Mouse (Mus musculus): ENCODE data around the gene Gm11037.

Gm11037 gene

DNA sequence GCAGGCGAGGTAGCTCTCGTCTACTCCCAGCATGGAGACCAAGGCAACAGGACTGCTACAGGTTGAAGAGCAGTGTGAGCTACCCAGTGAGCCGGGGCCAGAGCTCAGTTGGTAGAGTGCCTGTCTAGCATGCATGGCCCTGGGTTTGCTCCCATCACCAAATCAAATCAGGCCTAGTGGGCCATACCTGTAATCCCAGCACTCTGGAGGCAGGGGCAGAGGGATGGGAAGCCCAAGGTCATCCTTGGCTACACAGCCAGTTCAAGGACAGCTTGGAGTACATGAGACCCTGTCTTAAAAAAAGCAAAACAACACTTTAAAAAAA lies 15.9 kb downstream of the Gm11037 start:
- DNase-seq (ENCODE audit: low spot score in 2 of 2) = no peak

DNA sequence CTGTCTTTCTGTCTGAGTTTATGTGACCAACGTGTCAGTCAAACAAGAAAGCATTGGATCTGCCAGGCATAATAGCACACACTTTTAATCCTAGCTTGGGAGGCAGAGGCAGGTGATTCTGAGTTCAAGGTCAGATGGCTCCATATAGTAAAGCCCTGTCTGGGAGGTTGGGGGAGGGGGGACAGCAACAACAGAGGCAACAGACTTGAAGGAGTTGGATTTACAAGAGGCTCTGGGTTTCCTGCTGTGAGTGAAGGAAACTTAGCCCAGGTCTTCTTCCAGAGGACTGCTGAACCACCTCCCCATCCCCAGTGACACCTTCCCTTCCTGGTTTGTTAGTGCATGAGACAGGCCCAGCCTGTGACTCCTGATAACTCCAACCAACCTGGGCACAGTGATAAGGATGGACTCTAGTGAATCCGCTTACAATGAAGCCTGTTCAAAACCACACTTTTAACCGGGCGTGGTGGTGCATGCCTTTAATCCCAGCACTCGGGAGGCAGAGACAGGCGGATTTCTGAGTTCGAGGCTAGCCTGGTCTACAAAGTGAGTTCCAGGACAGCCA lies 19.0 kb downstream of the Gm11037 start:
- DNase-seq (ENCODE audit: low spot score in 2 of 2) = no peak

DNA sequence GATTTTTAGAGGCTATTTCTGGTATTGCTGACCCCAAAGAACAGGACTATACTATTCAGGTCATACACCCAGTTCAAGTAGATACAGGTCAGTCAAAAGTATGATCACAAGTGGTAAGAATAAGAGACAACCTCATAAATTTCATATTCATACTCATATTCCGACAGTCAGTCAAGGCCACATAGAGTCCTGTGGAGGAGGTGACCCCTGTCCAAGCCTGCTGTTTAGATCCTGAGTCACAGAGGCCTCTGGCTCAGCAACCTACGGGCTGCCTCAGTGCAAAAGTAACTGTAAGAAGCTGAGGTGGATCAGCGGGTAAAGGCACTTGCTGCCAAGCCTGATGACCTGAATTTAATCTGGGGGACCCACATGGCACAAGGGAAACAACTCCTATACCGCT lies 20.7 kb downstream of the Gm11037 start:
- no peak for DNase-seq (ENCODE audit: low spot score in 2 of 2)

- DNase-seq (ENCODE audit: low spot score in 2 of 2) = no peak
Observed at GRCm38 (mm10) chr2:131156987-131157386, 23.7 kb downstream of the Gm11037 start.

DNA sequence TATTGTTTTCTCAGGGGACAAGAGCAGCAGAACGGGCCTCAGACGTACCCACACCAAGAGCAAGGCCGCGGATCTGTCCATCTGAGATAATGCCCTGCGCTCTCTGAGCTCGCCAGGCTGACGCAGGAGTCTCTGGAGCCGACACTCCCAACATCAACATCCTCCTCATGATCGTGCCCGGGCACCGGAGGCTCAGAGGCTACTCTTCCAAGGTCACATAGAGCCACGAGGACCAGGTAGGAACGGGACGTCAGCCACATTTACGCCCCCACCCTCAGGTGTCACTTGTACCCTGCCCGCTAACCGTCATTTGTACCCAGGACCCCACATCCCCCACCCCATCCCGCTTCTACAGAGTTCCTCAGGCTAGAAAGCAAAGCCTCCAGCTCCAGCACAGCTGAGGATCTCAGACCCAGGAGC lies 26.2 kb downstream of the Gm11037 start:
- no peak for DNase-seq (ENCODE audit: low spot score in 2 of 2)

- DNase-seq (ENCODE audit: low spot score in 2 of 2) = peak; percentile 94
Observed at GRCm38 (mm10) chr2:131159938-131160581, 26.8 kb downstream of the Gm11037 start, which contains the start of gene 1700037H04Rik. TSS of gene 1700037H04Rik (minus strand) at chr2:131160081.

- no peak for DNase-seq (ENCODE audit: low spot score in 2 of 2)
Observed at GRCm38 (mm10) chr2:131160671-131161111, 27.4 kb downstream of the Gm11037 start.

DNA sequence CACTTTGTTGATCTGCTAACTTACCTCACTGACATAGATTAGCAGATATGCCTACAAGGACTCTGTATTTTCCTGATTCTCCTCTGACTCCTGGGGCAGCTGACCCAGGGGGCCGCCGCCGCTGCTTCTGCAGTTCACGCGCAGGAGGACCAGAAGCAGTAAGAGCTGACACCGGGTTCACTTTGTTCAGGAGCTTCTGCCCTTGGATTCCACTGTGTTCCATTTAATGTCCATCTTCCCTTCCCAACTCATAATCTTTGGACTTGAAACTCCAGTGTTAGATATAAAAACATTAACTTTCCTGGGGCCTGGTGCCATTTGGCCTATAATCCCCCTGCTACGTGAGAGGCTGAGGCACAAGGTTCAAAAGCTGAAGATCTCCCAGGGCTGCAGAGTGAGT lies 30.6 kb downstream of the Gm11037 start:
- DNase-seq (ENCODE audit: low spot score in 2 of 2) = no peak

- DNase-seq (ENCODE audit: low spot score in 2 of 2) = no peak
Observed at GRCm38 (mm10) chr2:131166172-131166571, 32.9 kb downstream of the Gm11037 start.

- DNase-seq (ENCODE audit: low spot score in 2 of 2) = no peak
Observed at GRCm38 (mm10) chr2:131167984-131168383, 34.7 kb downstream of the Gm11037 start.

- DNase-seq (ENCODE audit: low spot score in 2 of 2) = no peak
Observed at GRCm38 (mm10) chr2:131168914-131169313, 35.6 kb downstream of the Gm11037 start.

DNA sequence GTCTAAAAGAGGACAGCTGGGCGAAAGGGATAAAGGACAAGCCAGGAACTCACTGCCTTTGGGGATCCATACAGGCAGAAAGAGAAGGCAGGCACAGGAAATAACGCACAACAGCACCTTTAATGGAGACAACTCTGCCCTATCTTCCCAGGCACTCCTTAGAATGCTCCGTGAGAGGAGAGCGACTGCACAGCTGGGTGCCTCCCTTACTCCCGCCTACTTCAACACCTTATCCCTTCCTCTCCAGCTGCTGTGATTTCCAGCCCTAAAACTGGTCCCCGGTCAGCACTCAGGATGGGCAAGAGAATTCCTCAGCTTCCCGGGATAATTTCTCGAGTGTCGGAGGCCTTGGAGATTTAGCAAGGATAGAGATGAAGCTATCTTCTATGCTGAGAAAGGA lies 37.6 kb downstream of the Gm11037 start:
- DNase-seq (ENCODE audit: low spot score in 2 of 2) = no peak

DNA sequence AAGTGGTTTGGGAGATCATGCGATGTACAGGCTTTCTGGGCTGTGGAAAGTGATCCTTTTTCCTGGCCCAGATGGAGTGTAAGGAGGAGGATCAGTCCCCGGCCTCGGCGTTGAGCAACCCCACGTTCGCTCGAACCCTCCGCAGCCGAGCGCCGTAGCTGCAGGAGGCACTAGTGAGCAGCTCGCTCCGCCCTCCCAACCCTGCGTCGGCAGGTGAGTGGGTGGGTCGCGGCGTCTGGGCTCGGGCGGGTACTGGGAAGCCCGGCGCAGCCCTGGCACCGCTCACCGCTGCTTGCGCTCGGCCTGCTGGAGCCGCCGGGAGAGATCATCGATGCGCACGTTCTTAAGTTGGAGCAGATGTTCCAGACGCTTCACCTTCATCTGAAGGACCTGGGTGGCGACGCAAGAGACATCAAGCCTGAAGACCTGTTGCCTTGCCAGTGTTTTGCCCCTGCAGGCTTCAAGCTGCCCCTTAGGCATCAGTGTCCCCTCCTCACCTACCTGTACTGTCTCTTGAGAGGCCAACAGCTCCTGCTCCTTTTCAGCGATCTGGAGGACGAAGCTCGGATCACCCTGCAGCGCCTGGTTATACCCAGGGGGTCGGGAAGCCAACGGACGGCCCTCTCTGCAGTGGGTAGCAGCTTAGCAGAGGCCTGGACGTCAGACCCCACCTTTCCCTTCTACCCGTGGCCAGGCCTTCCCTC lies 38.3 kb downstream of the Gm11037 start:
- peak in 1 of 2 experiments; percentile 57 for DNase-seq (ENCODE audit: low spot score in 2 of 2)

DNA sequence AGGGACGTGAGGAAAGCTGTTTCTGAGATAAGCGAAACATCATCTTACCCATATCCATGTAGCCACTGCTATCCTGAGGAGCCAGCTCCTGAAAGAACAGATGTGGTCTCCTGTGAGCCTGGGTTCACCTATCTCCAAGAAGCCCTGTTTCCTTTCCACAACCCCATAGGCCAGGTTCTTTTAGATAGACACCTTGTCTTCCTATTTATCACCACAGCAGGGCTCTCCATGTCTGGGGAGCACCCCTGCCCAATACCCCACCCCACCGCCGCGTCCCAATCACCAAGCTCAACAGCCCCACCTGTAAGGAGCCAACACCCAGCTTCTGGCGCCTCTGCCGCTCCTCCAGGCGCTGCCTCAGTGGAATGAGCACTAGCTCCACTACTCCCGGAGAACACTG lies 39.0 kb downstream of the Gm11037 start:
- DNase-seq (ENCODE audit: low spot score in 2 of 2) = no peak

DNA sequence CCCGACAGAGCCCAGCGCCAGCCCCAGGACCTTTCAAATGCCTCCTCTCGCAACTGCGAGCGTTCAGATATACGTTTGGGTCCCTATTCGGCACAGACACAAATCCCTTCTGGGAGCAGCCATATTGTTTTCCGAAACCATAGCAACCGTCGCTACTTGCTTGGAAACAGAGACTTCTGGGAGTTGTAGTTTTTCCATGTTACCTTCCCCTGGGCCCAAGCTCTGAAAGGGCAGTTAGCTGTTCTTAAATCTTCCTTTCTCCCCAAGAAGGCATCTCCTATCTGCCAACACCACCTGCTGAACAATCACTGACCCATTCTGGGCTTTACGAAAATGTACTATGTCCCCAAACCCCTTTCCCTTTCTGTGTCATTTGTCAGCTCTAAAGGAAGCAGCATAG lies 41.4 kb downstream of the Gm11037 start:
- DNase-seq (ENCODE audit: low spot score in 2 of 2) = peak; percentile 39 to 65

DNA sequence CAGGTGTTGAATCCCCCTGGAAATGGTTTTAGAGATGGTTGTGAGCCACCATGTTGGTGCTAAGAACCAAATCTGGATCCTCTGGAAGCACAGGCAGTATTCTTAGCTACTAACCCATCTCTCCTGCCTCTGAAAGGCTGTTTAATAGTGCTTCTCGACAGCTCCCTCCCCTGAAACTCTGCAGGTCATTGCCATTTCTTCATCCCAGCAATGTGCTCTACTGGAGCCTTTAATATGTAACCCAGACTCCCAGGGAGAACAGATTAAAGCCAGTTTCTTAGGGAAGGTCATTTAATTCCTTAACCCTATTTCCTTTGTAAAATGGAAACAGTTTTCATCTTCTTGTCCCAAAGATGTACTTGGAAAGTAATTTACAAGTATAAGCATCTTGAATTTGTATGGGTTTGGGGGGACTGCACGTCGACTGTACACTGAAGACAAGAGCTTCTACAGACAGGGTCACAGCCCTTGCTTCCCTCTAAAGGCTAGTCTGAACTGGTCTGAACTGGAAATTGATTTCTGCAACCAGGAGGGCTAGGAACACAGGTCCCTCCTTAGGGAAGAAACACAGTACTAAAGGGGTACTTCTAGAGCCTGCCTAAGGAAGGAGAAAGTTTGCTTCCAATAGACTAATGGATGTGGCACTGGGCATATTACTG lies 42.1 kb downstream of the Gm11037 start:
- no peak for DNase-seq (ENCODE audit: low spot score in 2 of 2)

DNA sequence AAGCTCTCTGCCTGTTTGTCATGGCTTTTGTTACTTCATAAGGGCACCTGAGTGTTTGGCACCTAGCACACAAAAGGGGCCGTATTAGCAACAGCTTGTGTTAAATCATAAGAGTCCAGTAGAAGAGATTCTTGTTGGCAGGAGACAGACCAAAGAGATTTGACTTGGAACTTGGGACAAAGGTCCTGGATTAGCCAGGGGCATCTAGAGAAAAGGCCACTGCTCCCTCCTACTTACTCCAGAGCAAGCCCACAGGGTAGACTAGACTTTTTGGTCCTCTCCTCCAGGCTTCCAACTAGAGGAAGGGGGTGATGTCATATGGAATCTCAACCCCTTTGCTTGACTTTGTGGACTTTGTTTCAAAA lies 42.6 kb downstream of the Gm11037 start:
- no peak for DNase-seq (ENCODE audit: low spot score in 2 of 2)

- DNase-seq (ENCODE audit: low spot score in 2 of 2) = no peak
Observed at GRCm38 (mm10) chr2:131176491-131176890, 43.2 kb downstream of the Gm11037 start.

- no peak for DNase-seq (ENCODE audit: low spot score in 2 of 2)
Observed at GRCm38 (mm10) chr2:131177932-131178331, 44.6 kb downstream of the Gm11037 start.

GRCm38 (mm10) chr2:131178828-131179245 lies 45.5 kb downstream of the Gm11037 start:
- DNase-seq (ENCODE audit: low spot score in 2 of 2) = no peak

GRCm38 (mm10) chr2:131179246-131179886 lies 46.1 kb downstream of the Gm11037 start:
- DNase-seq (ENCODE audit: low spot score in 2 of 2) = peak; percentile 27 to 42

GRCm38 (mm10) chr2:131179990-131180587 lies 46.8 kb downstream of the Gm11037 start, which contains the start of gene Cenpb:
TSS of gene Cenpb (minus strand) at chr2:131180067.
- DNase-seq (ENCODE audit: low spot score in 2 of 2) = peak; percentile 52 to 72

All from thymus, postnatal 10 days (tissue).